Mouse (Mus musculus): ENCODE results near the gene Ccdc60. TPM values are rescaled to one million over a fixed set of nuclear protein-coding genes. Genes with fewer than 3 reads are reported as not detected.
"Not testable (repeated sequence)": the region's sequence is repeated elsewhere in the genome, so short reads cannot be mapped to it uniquely, and the experiment has no call there.

Gene Ccdc60
- polyA plus RNA-seq, 1 experiment from 2014 or later: 1.6 TPM

DNA sequence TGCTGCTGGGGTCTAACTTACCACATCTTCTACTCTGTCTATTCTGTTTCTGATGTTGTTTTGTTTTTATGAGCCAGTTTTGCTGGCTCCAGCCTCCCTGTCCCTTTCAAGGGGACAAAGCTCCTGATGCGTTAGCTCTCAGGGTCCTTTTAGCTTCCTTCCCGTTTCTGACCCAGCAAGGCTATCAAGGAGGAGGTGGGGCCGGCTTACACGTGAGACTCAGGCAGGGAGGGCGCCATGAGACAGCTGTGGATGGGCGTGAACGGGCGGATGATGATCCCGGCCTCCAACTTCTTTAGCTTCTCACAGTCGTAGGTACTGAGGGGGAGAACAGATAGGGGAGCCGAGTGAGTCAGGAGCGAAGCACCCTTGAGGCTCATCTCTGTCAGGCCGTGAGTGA, 108.2 kb downstream of the Ccdc60 start:
- no peak overlapping the region for H3K4me3 ChIP-seq (ENCODE audit: low read length)
- no peaks in the 10 kb centered on the region for H3K27me3 ChIP-seq (replicated peaks; ENCODE audit: control insufficient read depth, insufficient read depth, low read length)
- ATAC-seq: no peak
- 11% methylated on average over 13 of the region's 13 CpGs for WGBS
- no peaks in the 10 kb centered on the region for H3K36me3 ChIP-seq (ENCODE audit: control insufficient read depth, insufficient read depth, low read length)
- no peak overlapping the region for H3K9ac ChIP-seq (ENCODE audit: low read depth, low read length)
- no peaks in the 10 kb centered on the region for H3K9me3 ChIP-seq (ENCODE audit: control insufficient read depth, low read length)
- H3K4me2 ChIP-seq (ENCODE audit: low read depth, low read length): no peak overlapping the region
- no peaks in the 10 kb centered on the region for H3K4me1 ChIP-seq (ENCODE audit: control insufficient read depth, insufficient read depth, low read length)
- H3K27ac ChIP-seq (ENCODE audit: low read length): no peak overlapping the region

DNA sequence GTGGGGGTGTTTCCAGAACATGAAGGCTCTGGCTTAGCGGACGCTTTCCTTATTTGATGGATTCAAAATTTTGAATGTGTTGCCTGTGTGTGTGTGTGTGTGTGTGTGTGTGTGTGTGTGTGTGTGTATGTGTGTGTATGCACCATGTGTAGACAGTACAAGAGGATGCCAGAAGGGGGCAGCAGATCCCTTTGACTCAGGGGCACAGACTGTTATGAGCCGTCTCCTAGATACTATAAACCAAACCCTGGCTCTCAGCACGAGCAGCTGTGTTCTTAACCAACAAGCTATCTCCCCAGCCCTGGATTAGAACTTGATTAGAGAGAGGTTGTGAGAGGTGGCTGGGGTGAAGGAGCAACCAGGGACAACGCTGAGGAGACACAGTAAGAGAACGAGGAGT, 117.1 kb downstream of the Ccdc60 start:
- Histone ChIP-seq H3K27ac (ENCODE audit: low read length) (no peak overlapping the region), H3K27me3 (replicated peaks; ENCODE audit: control insufficient read depth, insufficient read depth, low read length) (no peaks in the 10 kb centered on the region), H3K9ac (ENCODE audit: low read depth, low read length) (no peak overlapping the region), H3K9me3 (ENCODE audit: control insufficient read depth, low read length) (no peaks in the 10 kb centered on the region), H3K36me3 (ENCODE audit: control insufficient read depth, insufficient read depth, low read length) (no peaks in the 10 kb centered on the region), H3K4me1 (ENCODE audit: control insufficient read depth, insufficient read depth, low read length) (no peaks in the 10 kb centered on the region), H3K4me2 (ENCODE audit: low read depth, low read length) (no peak overlapping the region), H3K4me3 (ENCODE audit: low read length) (no peak overlapping the region)
- WGBS: 93% methylated on average over 6 of the region's 6 CpGs
- no peak for ATAC-seq

DNA sequence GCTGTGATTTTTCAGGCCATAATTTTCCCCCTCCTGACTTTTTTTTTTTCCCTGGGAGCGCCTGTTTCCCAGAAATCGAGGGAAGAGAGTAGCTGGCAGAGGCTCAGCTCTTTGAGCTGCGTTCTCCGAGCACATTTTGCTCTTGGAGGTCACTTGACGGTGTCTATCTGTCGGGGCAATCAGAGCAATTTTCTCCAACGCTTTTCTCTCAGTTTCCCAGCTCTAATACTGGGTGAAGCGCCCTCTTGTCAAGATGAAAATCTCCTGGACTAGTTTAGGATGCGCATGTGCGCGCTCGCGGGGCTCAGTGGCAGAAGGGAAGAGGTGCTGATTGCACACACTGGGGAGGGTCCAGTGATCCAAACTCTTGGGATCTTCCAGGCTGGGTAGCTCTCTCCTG, 121.8 kb downstream of the Ccdc60 start:
- no peak for ATAC-seq
- no peak overlapping the region for H3K4me3 ChIP-seq (ENCODE audit: low read length)
- H3K9ac ChIP-seq (ENCODE audit: low read depth, low read length): no peak overlapping the region
- no peak overlapping the region for H3K4me2 ChIP-seq (ENCODE audit: low read depth, low read length)
- no peaks in the 10 kb centered on the region for H3K4me1 ChIP-seq (ENCODE audit: control insufficient read depth, insufficient read depth, low read length)
- H3K9me3 ChIP-seq (ENCODE audit: control insufficient read depth, low read length): no peaks in the 10 kb centered on the region
- H3K27me3 ChIP-seq (replicated peaks; ENCODE audit: control insufficient read depth, insufficient read depth, low read length): no peaks in the 10 kb centered on the region
- no peaks in the 10 kb centered on the region for H3K36me3 ChIP-seq (ENCODE audit: control insufficient read depth, insufficient read depth, low read length)
- 68% methylated on average over 13 of the region's 13 CpGs for WGBS
- H3K27ac ChIP-seq (ENCODE audit: low read length): no peak overlapping the region

DNA sequence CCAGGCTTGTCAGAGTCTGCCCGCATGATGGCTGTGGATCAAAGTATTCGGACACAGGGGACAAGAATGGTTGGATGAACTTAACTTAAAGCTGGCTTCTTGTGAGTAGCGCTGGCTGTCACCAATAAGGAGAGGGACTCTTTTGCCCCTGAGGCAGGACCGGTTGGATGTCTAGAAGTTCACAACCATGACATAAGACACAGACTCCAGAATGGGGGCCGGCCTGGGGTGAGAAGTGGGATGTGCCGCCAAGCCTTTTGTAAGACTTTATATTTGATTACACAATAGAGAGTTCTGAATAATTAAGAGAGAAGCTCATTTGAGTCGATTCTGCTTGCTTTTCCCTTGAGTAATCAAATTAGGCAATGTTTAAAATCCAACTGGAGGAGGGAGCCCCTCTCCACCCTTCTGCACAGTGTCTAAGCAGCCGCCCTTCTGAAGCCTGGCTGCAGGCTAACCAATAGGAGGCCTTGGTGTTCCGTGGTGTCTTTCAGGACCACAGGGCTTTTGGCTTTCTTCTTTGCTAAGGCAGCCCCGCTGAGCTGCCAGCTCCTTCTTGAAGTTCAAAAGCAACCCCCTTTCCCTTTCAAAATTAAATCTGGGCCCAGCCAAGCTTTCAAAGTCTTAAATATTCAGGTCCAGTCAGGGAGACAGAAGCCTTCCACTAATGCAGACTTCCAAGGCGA, 123.4 kb downstream of the Ccdc60 start:
- H3K4me1 ChIP-seq (ENCODE audit: control insufficient read depth, insufficient read depth, low read length): no peaks in the 10 kb centered on the region
- no peak overlapping the region for H3K4me3 ChIP-seq (ENCODE audit: low read length)
- H3K9me3 ChIP-seq (ENCODE audit: control insufficient read depth, low read length): no peaks in the 10 kb centered on the region
- no peaks in the 10 kb centered on the region for H3K27me3 ChIP-seq (replicated peaks; ENCODE audit: control insufficient read depth, insufficient read depth, low read length)
- H3K9ac ChIP-seq (ENCODE audit: low read depth, low read length): no peak overlapping the region
- no peaks in the 10 kb centered on the region for H3K36me3 ChIP-seq (ENCODE audit: control insufficient read depth, insufficient read depth, low read length)
- ATAC-seq: no peak
- no peak overlapping the region for H3K27ac ChIP-seq (ENCODE audit: low read length)
- H3K4me2 ChIP-seq (ENCODE audit: low read depth, low read length): no peak overlapping the region
- WGBS: 62% methylated on average over 11 of the region's 11 CpGs

DNA sequence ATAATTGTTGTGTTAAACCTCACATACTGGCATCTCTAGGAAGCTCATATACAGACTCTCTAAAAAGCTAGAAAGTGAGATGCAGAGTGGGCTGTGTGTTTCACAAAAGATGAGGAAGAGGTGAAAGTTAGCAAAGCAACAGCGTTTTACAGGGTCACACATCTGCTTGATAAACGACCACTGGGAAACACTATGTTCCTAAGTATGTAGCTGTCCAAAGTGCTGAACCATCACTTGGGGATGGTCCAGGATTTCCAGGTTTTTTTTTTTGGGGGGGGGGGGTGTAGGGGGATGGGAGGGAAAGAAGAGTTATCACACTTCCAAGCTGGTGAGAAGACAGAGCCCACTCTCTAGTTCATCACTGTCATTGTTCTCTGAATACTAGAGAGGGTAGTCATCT, 134.0 kb downstream of the Ccdc60 start:
- Histone ChIP-seq H3K4me3 (ENCODE audit: low read length) (no peak overlapping the region), H3K9ac (ENCODE audit: low read depth, low read length) (no peak overlapping the region), H3K4me1 (ENCODE audit: control insufficient read depth, insufficient read depth, low read length) (no peaks in the 10 kb centered on the region), H3K36me3 (ENCODE audit: control insufficient read depth, insufficient read depth, low read length) (no peaks in the 10 kb centered on the region), H3K27ac (ENCODE audit: low read length) (no peak overlapping the region), H3K27me3 (replicated peaks; ENCODE audit: control insufficient read depth, insufficient read depth, low read length) (no peaks in the 10 kb centered on the region), H3K9me3 (ENCODE audit: control insufficient read depth, low read length) (no peaks in the 10 kb centered on the region), H3K4me2 (ENCODE audit: low read depth, low read length) (no peak overlapping the region)
- ATAC-seq: no peak
- 26% methylated on average over 2 of the region's 2 CpGs for WGBS

DNA sequence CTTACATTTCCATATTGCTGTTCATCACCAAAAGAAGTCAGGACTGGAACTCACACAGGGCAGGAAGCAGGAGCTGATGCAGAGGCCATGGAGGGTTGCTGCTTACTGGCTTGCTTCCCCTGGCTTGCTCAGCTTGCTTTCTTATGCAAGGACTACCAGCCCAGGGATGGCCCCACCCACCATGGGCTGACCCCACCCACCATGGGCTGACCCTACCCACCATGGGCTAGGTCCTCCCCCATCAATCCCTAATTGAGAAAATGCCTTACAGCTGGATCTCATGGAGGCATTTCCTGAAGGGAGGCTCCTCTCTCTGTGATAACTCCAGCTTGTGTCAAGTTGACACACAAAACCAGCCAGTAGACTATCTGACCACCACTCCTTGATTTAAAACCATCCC, 142.3 kb downstream of the Ccdc60 start:
- ATAC-seq; H3K9ac ChIP-seq (ENCODE audit: low read depth, low read length); H3K4me1 ChIP-seq (ENCODE audit: control insufficient read depth, insufficient read depth, low read length); H3K27me3 ChIP-seq (replicated peaks; ENCODE audit: control insufficient read depth, insufficient read depth, low read length); H3K4me3 ChIP-seq (ENCODE audit: low read length); H3K4me2 ChIP-seq (ENCODE audit: low read depth, low read length); H3K9me3 ChIP-seq (ENCODE audit: control insufficient read depth, low read length); H3K36me3 ChIP-seq (ENCODE audit: control insufficient read depth, insufficient read depth, low read length); H3K27ac ChIP-seq (ENCODE audit: low read length): not testable (repeated sequence)

DNA sequence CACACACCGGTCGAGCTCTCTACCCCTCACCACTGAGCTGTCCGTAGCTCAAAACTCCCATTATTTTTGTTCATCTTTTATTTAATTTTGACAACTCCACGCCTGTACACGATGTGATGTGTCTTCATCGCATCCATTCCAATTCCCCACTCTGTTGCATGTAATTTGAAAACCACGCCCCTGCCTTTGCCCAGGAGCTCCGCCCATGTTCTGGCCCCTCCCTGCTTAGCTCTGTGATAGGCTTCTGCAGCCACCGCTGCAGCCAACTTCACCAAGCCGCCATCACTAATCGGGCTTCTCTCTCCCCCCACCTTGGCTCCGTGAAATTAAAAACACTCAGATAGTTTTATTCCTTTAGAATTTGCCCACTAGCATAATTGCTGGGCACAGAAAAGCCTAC, 144.1 kb downstream of the Ccdc60 start:
- Histone ChIP-seq H3K36me3 (ENCODE audit: control insufficient read depth, insufficient read depth, low read length) (no peaks in the 10 kb centered on the region), H3K9me3 (ENCODE audit: control insufficient read depth, low read length) (no peaks in the 10 kb centered on the region), H3K4me2 (ENCODE audit: low read depth, low read length) (no peak overlapping the region), H3K27me3 (replicated peaks; ENCODE audit: control insufficient read depth, insufficient read depth, low read length) (no peaks in the 10 kb centered on the region), H3K27ac (ENCODE audit: low read length) (no peak overlapping the region), H3K4me1 (ENCODE audit: control insufficient read depth, insufficient read depth, low read length) (no peaks in the 10 kb centered on the region), H3K9ac (ENCODE audit: low read depth, low read length) (no peak overlapping the region), H3K4me3 (ENCODE audit: low read length) (no peak overlapping the region)
- WGBS: 63% methylated on average over 12 of the region's 12 CpGs
- ATAC-seq: no peak

DNA sequence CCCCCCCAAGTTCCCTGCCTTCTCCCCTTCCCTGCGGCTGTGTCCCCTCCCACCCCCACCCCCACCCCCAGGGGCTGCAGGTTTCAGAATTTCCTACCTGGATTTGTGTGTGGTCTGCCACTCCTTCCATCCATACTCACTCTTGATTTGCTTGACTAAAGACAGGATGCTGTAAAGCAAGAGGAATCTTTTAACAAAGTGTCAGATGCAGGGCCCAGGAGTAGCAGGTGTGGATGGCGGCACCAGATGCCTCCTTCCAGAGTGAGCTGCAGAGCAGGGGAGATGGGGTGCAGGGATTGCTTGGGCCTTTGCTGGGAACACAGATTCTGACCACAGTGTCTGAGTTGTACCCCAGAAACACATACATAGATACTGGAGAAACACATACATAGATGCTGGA, 148.1 kb downstream of the Ccdc60 start:
- Histone ChIP-seq H3K36me3 (ENCODE audit: control insufficient read depth, insufficient read depth, low read length) (no peaks in the 10 kb centered on the region), H3K9me3 (ENCODE audit: control insufficient read depth, low read length) (no peaks in the 10 kb centered on the region), H3K27ac (ENCODE audit: low read length) (no peak overlapping the region), H3K27me3 (replicated peaks; ENCODE audit: control insufficient read depth, insufficient read depth, low read length) (no peaks in the 10 kb centered on the region), H3K9ac (ENCODE audit: low read depth, low read length) (no peak overlapping the region), H3K4me2 (ENCODE audit: low read depth, low read length) (no peak overlapping the region), H3K4me3 (ENCODE audit: low read length) (no peak overlapping the region), H3K4me1 (ENCODE audit: control insufficient read depth, insufficient read depth, low read length) (no peaks in the 10 kb centered on the region)
- WGBS: 33% methylated on average over 2 of the region's 2 CpGs
- no peak for ATAC-seq

DNA sequence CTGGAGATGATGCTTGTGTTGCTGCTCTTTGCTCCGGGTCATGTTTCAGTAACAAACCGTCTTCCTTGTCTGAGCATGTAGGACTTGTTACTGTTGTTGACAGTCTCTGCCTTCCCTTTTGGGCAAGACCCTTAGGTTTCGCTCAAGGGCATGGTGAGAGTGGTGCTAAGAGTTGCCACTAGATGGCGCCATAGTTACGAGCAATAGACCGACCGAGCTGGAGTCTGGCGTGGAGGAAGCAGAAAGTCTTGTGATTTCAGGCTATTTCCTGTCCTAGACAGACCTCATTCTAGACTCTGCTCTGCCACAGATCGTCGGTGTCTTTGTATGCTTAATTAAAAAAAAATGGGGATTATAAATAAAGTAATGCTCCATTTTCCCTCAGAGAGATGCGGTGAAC, 165.4 kb downstream of the Ccdc60 start:
- ATAC-seq: peak; percentile 71
- no peaks in the 10 kb centered on the region for H3K36me3 ChIP-seq (ENCODE audit: control insufficient read depth, insufficient read depth, low read length)
- no peak overlapping the region for H3K4me2 ChIP-seq (ENCODE audit: low read depth, low read length)
- WGBS: 9% methylated on average over 11 of the region's 11 CpGs
- no peak overlapping the region for H3K27ac ChIP-seq (ENCODE audit: low read length)
- H3K27me3 ChIP-seq (replicated peaks; ENCODE audit: control insufficient read depth, insufficient read depth, low read length): no peaks in the 10 kb centered on the region
- H3K9ac ChIP-seq (ENCODE audit: low read depth, low read length): no peak overlapping the region
- no peaks in the 10 kb centered on the region for H3K4me1 ChIP-seq (ENCODE audit: control insufficient read depth, insufficient read depth, low read length)
- H3K4me3 ChIP-seq (ENCODE audit: low read length): no peak overlapping the region
- no peaks in the 10 kb centered on the region for H3K9me3 ChIP-seq (ENCODE audit: control insufficient read depth, low read length)

DNA sequence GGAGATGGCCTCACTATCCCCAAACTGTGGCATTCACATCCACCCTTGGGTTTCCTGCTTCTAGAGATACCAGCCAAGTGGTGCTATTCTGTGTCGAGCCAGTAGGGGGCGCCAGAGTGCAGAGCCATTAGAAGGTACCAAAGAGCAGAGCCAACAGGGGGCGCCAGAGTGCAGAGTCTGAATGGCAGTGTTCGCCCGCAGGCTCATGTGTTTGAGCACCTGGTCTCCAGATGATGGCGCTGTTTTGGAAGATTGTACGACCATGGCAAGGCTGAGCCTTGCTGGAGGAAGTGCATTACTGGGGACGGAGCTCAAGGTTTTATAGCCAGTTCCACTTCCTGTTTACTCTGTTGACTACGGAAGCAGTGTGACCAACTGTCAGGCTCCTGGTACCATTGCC, 172.2 kb downstream of the Ccdc60 start:
- no peak for ATAC-seq
- Histone ChIP-seq H3K27me3 (replicated peaks; ENCODE audit: control insufficient read depth, insufficient read depth, low read length) (no peaks in the 10 kb centered on the region), H3K36me3 (ENCODE audit: control insufficient read depth, insufficient read depth, low read length) (no peaks in the 10 kb centered on the region), H3K9ac (ENCODE audit: low read depth, low read length) (no peak overlapping the region), H3K4me2 (ENCODE audit: low read depth, low read length) (no peak overlapping the region), H3K4me3 (ENCODE audit: low read length) (no peak overlapping the region), H3K27ac (ENCODE audit: low read length) (no peak overlapping the region), H3K4me1 (ENCODE audit: control insufficient read depth, insufficient read depth, low read length) (no peaks in the 10 kb centered on the region), H3K9me3 (ENCODE audit: control insufficient read depth, low read length) (no peaks in the 10 kb centered on the region)
- 40% methylated on average over 9 of the region's 9 CpGs for WGBS

Data from intestine, embryonic 16.5 days (tissue).